Mouse (Mus musculus) MEL (cell line): Measurements from ENCODE around the gene Ankrd33b.

Experiments
- CHD2 ChIP-seq: IDR thresholded peaks from 2 replicates; pipeline ENCODE4 v1.6.1; 2011; ENCODE audit warnings: low read length, improper control_type of control experiment
- CTCF ChIP-seq, 3 experiments: IDR thresholded peaks in 2 of 3; conservative IDR thresholded peaks in 1 of 3; 2 replicates each; pipeline ENCODE4 v1.5.1; 2011 to 2012; ENCODE audit warnings: low read length in 3 of 3, low read depth in 2 of 3, mild to moderate bottlenecking in 2 of 3, improper control_type of control experiment in 1 of 3, inconsistent platforms in 1 of 3, mixed read lengths in 1 of 3, moderate library complexity in 1 of 3; ENCODE audit not compliant: control insufficient read depth in 1 of 3, insufficient read depth in 1 of 3, poor library complexity in 1 of 3, severe bottlenecking in 1 of 3
- E2F4 ChIP-seq: IDR thresholded peaks from 2 replicates; pipeline ENCODE4 v1.6.1; 2011; ENCODE audit warnings: low read depth, low read length, improper control_type of control experiment, borderline replicate concordance
- ETS1 ChIP-seq: IDR thresholded peaks from 2 replicates; pipeline ENCODE4 v1.6.1; 2012; ENCODE audit warnings: low read depth, mild to moderate bottlenecking, inconsistent platforms, low read length, improper control_type of control experiment, moderate library complexity
- HCFC1 ChIP-seq: IDR thresholded peaks from 2 replicates; pipeline ENCODE4 v1.6.1; 2012; ENCODE audit warnings: low read depth, mild to moderate bottlenecking, inconsistent platforms, low read length, improper control_type of control experiment, moderate library complexity
- POLR2A ChIP-seq, 2 experiments: IDR thresholded peaks; 2 replicates each; pipeline ENCODE4 v1.6.1; 2011 to 2012; ENCODE audit warnings: low read length in 2 of 2, mild to moderate bottlenecking in 2 of 2, control low read depth in 1 of 2, improper control_type of control experiment in 1 of 2, low read depth in 1 of 2, moderate library complexity in 1 of 2; ENCODE audit not compliant: control insufficient read depth in 1 of 2, insufficient read depth in 1 of 2, poor library complexity in 1 of 2

GRCm38 (mm10) chr15:31250027-31250426 lies 117.5 kb downstream of the Ankrd33b start:
- no peak for TF ChIP-seq CTCF (IDR thresholded peaks at IDR 0.05 in 2 of 3, conservative IDR thresholded peaks at IDR 0.05 in 1 of 3; ENCODE audit: control insufficient read depth in 1 of 3, insufficient read depth in 1 of 3, low read depth in 2 of 3, low read length in 3 of 3, poor library complexity in 1 of 3, severe bottlenecking in 1 of 3)
- no peak for TF ChIP-seq HCFC1
- no peak for TF ChIP-seq E2F4
- no peak for TF ChIP-seq POLR2A (IDR thresholded peaks at IDR 0.05; ENCODE audit: control insufficient read depth in 1 of 2, insufficient read depth in 1 of 2, low read depth in 1 of 2, low read length in 2 of 2, poor library complexity in 1 of 2)
- no peak for TF ChIP-seq CHD2
- no peak for TF ChIP-seq ETS1
